ENCODE assay signal across 10 mouse cellular contexts in genomic region chr19:59388399-59388798, GRCm38 (mm10). TPM values are rescaled to one million over a fixed set of nuclear protein-coding genes. Genes with fewer than 3 reads are reported as not detected.
A peak's percentile ranks its signal among the peaks of the same experiment; 100 is the strongest.
DNase-seq lines count a peak whose midpoint lies in the region; ATAC-seq lines count a peak whose summit lies in the region.
"Had no signal": no experiment of that assay in that cellular context is flagged by ENCODE, and none has a peak within 500 bp of the region (broad histone marks: within the 10 kb centered on the region; RNA-seq: fewer than 3 reads in every experiment).

No protein-coding gene starts in this region.

- peak overlapping the region; percentile 44 for H3K4me2 ChIP-seq in forebrain, embryonic 14.5 days (ENCODE audit: low read length)
- H3K4me2 ChIP-seq in intestine, embryonic 16.5 days (ENCODE audit: low read depth, low read length), result no peak overlapping the region

- H3K4me1 ChIP-seq in forebrain, embryonic 14.5 days (ENCODE audit: control insufficient read depth, insufficient read depth, low read length), result peaks cover 8% of the 10 kb centered on the region
- H3K4me1 ChIP-seq in intestine, embryonic 16.5 days (ENCODE audit: control insufficient read depth, insufficient read depth, low read length), result peaks cover 8% of the 10 kb centered on the region; the same call in 1 of the 2 replicates

- no peak overlapping the region for H3K27ac ChIP-seq in forebrain, embryonic 14.5 days (ENCODE audit: low read depth, low read length)
- H3K27ac ChIP-seq in intestine, embryonic 16.5 days (ENCODE audit: low read length), result no peak overlapping the region

- no peaks in the 10 kb centered on the region for H3K9me3 ChIP-seq in forebrain, embryonic 14.5 days (replicated peaks; ENCODE audit: control insufficient read depth, low read length)
- H3K9me3 ChIP-seq in intestine, embryonic 16.5 days (ENCODE audit: control insufficient read depth, low read length), result no peaks in the 10 kb centered on the region
- H3K9me3 ChIP-seq: G1E had no signal

- H3K36me3 ChIP-seq in forebrain, embryonic 14.5 days (ENCODE audit: control insufficient read depth, insufficient read depth, low read length), result no peaks in the 10 kb centered on the region
- H3K36me3 ChIP-seq in intestine, embryonic 16.5 days (ENCODE audit: control insufficient read depth, insufficient read depth, low read length), result no peaks in the 10 kb centered on the region
- H3K36me3 ChIP-seq: G1E had no signal

- peak; percentile 62 for ATAC-seq in forebrain, embryonic 14.5 days
- no peak for ATAC-seq in intestine, embryonic 16.5 days

- peak; percentile 10 to 17 for DNase-seq in left cerebral cortex, postnatal 36 days (ENCODE audit: low spot score in 2 of 2)
- DNase-seq in left cerebral cortex, adult 18-20 months (ENCODE audit: low spot score in 2 of 2), result no peak
- DNase-seq in forebrain, embryonic 14.5 days (ENCODE audit: low spot score), result peak; percentile 47
- DNase-seq in layer of hippocampus, postnatal 36 days, result peak; percentile 21 to 58
- peak; percentile 15 to 42 for DNase-seq in right cerebral cortex, postnatal 36 days (ENCODE audit: low spot score in 2 of 2)
- no peak for DNase-seq in kidney, postnatal 25 days
- DNase-seq in lung, postnatal 10 days, result no peak
- DNase-seq: lung, postnatal 36 days had no signal

- 1% methylated on average over 5 of the region's 5 CpGs for WGBS in forebrain, embryonic 14.5 days
- 24% methylated on average over 5 of the region's 5 CpGs for WGBS in intestine, embryonic 16.5 days

- H3K4me3 ChIP-seq in forebrain, embryonic 14.5 days (ENCODE audit: low read depth, low read length), result peak overlapping the region; percentile 10; the same call in 1 of the 2 replicates
- H3K4me3 ChIP-seq in intestine, embryonic 16.5 days (ENCODE audit: low read length), result no peak overlapping the region

- intact Hi-C loops in left cerebral cortex, postnatal 36 days (cut with DNase I), result no loop called here

- peak overlapping the region; percentile 30 for H3K9ac ChIP-seq in forebrain, embryonic 14.5 days (ENCODE audit: low read length)
- H3K9ac ChIP-seq in intestine, embryonic 16.5 days (ENCODE audit: low read depth, low read length), result no peak overlapping the region

- no peaks in the 10 kb centered on the region for H3K27me3 ChIP-seq in forebrain, embryonic 14.5 days (replicated peaks; ENCODE audit: control insufficient read depth, insufficient read depth, low read length)
- no peaks in the 10 kb centered on the region for H3K27me3 ChIP-seq in intestine, embryonic 16.5 days (replicated peaks; ENCODE audit: control insufficient read depth, insufficient read depth, low read length)

RNA-seq across cellular contexts. Expression of gene Pdzd8, which starts 42.8 kb away (rescaled TPM):
- total RNA-seq in left cerebral cortex, postnatal 36 days (2021), result 10 to 100 TPM; 56.4 to 60.2 TPM
- 10 to 100 TPM; 57.0 to 58.1 TPM for total RNA-seq in left cerebral cortex, adult 18-20 months (2021)
- 11.2 and 12.3 TPM in 2 replicates for polyA plus RNA-seq in forebrain, embryonic 14.5 days (2014; fragmentation: Nextera tagmentation; extraction: Ambion mirVana)
- total RNA-seq in layer of hippocampus, postnatal 36 days (2021), result 10 to 100 TPM; 49.9 to 50.0 TPM
- 5.9 and 6.9 TPM in 2 replicates for polyA plus RNA-seq in intestine, embryonic 16.5 days (2015; fragmentation: Nextera tagmentation; extraction: Ambion mirVana)

Comparison
In these comparisons a context has a peak if more than half of its experiments do, and no peak if none do; other contexts are left out.
1. DNase-seq: peak in left cerebral cortex, postnatal 36 days (2 of 2), forebrain, embryonic 14.5 days (single experiment), layer of hippocampus, postnatal 36 days (2 of 2) and right cerebral cortex, postnatal 36 days (2 of 2); none in left cerebral cortex, adult 18-20 months (0 of 2), kidney, postnatal 25 days (0 of 2) and lung, postnatal 10 days (single experiment).